ENCODE assay signal across 19 mouse cellular contexts in the genomic region with DNA sequence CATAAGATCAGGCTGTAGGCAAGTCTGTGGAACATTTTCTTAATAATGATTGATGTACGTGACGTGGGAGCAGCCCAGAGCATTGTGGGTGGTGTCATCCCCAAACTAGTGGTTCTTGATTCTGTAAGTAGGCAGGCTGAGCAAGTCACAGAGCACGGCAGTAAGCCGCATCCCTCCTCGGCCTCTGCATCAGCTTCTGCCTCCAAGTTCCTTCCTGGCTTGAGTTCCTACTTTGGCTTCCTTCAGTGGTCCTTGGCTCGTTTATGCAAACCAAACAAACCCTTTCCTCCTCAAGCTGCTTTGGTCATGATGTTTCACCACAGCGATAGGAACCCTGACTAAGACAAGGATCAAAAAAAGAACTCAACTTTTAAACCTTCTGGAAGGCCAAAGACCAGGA. TPM values are rescaled to one million over a fixed set of nuclear protein-coding genes. Genes with fewer than 3 reads are reported as not detected.
DNase-seq lines count a peak whose midpoint lies in the region; ATAC-seq lines count a peak whose summit lies in the region.
"Had no signal": no experiment of that assay in that cellular context is flagged by ENCODE, and none has a peak within 500 bp of the region (broad histone marks: within the 10 kb centered on the region; RNA-seq: fewer than 3 reads in every experiment).

No protein-coding gene starts in this region.

- peaks cover 39% of the 10 kb centered on the region for H3K4me1 ChIP-seq in heart, embryonic 12.5 days (replicated peaks)

- no peak for ATAC-seq in heart, embryonic 12.5 days (ENCODE audit: insufficient number of reproducible peaks, low FRiP score)
- ATAC-seq: forebrain, postnatal 0 days; intestine, embryonic 16.5 days had no signal

- H3K27me3 ChIP-seq in heart, embryonic 12.5 days (replicated peaks) = no peaks in the 10 kb centered on the region
- H3K27me3 ChIP-seq: embryonic facial prominence, embryonic 15.5 days; heart, embryonic 13.5 days; hindbrain, embryonic 15.5 days had no signal

- H3K9me3 ChIP-seq in heart, embryonic 12.5 days (replicated peaks) = no peaks in the 10 kb centered on the region
- H3K9me3 ChIP-seq: embryonic facial prominence, embryonic 15.5 days; heart, embryonic 13.5 days; hindbrain, embryonic 15.5 days had no signal

- no peak overlapping the region for H3K9ac ChIP-seq in heart, embryonic 12.5 days
- H3K9ac ChIP-seq: embryonic facial prominence, embryonic 15.5 days; forebrain, postnatal 0 days; heart, embryonic 13.5 days; hindbrain, embryonic 15.5 days had no signal

- H3K36me3 ChIP-seq in heart, embryonic 12.5 days = no peaks in the 10 kb centered on the region
- H3K36me3 ChIP-seq: embryonic facial prominence, embryonic 15.5 days; heart, embryonic 13.5 days; hindbrain, embryonic 15.5 days had no signal

- DNase-seq in heart, adult 18-20 months = peak; percentile 43 to 60
- peak; percentile 50 for DNase-seq in lung, postnatal 10 days
- no peak for DNase-seq in lung, postnatal 4 days
- DNase-seq in 416B (ENCODE audit: low read depth) = peak; percentile 84
- DNase-seq in fibroblast of lung, adult 2 months (ENCODE audit: low read depth) = peak; percentile 13
- no peak for DNase-seq in cerebellum, postnatal 25 days
- DNase-seq: adrenal gland, adult 2 months; adrenal gland, postnatal 25 days; cerebellum, adult 18-20 months; cerebellum, adult 9-11 months; embryo, embryonic 11 days; forebrain, postnatal 0 days; gastrocnemius, postnatal 14 days had no signal

- no peak overlapping the region for H3K27ac ChIP-seq in heart, embryonic 12.5 days (ENCODE audit: poor library complexity, severe bottlenecking)
- H3K27ac ChIP-seq: embryonic facial prominence, embryonic 15.5 days; heart, embryonic 13.5 days; hindbrain, embryonic 15.5 days had no signal

- WGBS in heart, embryonic 12.5 days = 65% methylated on average over 7 of the region's 7 CpGs

- H3K4me2 ChIP-seq in heart, embryonic 12.5 days = no peak overlapping the region
- H3K4me2 ChIP-seq: embryonic facial prominence, embryonic 15.5 days; heart, embryonic 13.5 days; hindbrain, embryonic 15.5 days had no signal

- H3K4me3 ChIP-seq in heart, embryonic 12.5 days = no peak overlapping the region
- H3K4me3 ChIP-seq: embryonic facial prominence, embryonic 15.5 days; erythroblast, embryonic 14.5 days; heart, embryonic 13.5 days; hindbrain, embryonic 15.5 days had no signal

RNA-seq across cellular contexts. Expression of a gene that starts 14.1 kb away (rescaled TPM):
- total RNA-seq in heart, adult 18-20 months (2021) = 1 to 10 TPM; 7.7 to 8.4 TPM
- polyA plus RNA-seq in heart, embryonic 12.5 days (2016; fragmentation: Nextera tagmentation; extraction: Ambion mirVana) = 4.0 and 4.6 TPM in 2 replicates
- polyA plus RNA-seq: erythroblast, embryonic 14.5 days had no signal

Comparison
In these comparisons a context has a peak if more than half of its experiments do, and no peak if none do; other contexts are left out.
1. DNase-seq: peak in heart, adult 18-20 months (2 of 2), lung, postnatal 10 days (single experiment), 416B (single experiment) and fibroblast of lung, adult 2 months (single experiment); none in lung, postnatal 4 days (0 of 2) and cerebellum, postnatal 25 days (0 of 2).